Mouse (Mus musculus): ENCODE measurements at regions not wholly inside any gene's neighbourhood (a gene's known extent, or its start where the extent isn't known, plus 50 kb on each side); places are given as distances from the start of the nearest gene placed in this dataset.

DNA sequence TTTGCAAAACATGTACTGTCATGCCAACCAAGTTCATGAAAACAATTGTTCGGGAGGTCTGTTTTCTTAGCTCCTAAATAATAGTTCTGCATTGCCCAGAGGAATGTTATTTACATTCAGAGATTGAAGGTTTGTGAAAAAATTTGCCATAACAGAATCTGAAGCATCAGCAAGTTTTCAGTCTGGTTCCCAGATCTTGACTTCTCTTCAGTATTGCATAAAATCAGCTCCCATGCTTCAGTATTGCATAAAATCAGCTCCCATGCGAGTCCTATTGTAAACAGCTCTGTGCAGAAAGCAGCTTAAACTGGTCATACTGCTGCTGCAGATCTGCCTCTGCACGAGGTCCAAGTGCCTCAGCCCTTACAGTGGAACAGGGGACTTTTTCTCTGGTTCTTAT is 155.5 kb downstream of the Cxcl12 start:
- no peak overlapping the region for H3K27ac ChIP-seq (ENCODE audit: low read length)
- no peak overlapping the region for H3K4me3 ChIP-seq (ENCODE audit: low read depth, low read length)
- H3K4me2 ChIP-seq (replicated peaks; ENCODE audit: low read depth, low read length), result no peak overlapping the region
- H3K36me3 ChIP-seq (ENCODE audit: insufficient read depth, low read length), result no peaks in the 10 kb centered on the region
- 34% methylated on average over 3 of the region's 3 CpGs for WGBS
- H3K27me3 ChIP-seq (replicated peaks; ENCODE audit: insufficient read depth, low read length), result no peaks in the 10 kb centered on the region
- TF ChIP-seq EP300 (IDR thresholded peaks at IDR 0.05), result no peak
- TF ChIP-seq CTCF (IDR thresholded peaks at IDR 0.05), result no peak
- H3K9ac ChIP-seq (replicated peaks; ENCODE audit: low read depth), result no peak overlapping the region
- no peaks in the 10 kb centered on the region for H3K9me3 ChIP-seq (ENCODE audit: low read length)
- DNase-seq (ENCODE audit: low spot score), result peak; percentile 49
- no peaks in the 10 kb centered on the region for H3K4me1 ChIP-seq (ENCODE audit: insufficient read depth, low read depth, low read length)
- ATAC-seq, result no peak; the same call in 1 of the 2 replicates

DNA sequence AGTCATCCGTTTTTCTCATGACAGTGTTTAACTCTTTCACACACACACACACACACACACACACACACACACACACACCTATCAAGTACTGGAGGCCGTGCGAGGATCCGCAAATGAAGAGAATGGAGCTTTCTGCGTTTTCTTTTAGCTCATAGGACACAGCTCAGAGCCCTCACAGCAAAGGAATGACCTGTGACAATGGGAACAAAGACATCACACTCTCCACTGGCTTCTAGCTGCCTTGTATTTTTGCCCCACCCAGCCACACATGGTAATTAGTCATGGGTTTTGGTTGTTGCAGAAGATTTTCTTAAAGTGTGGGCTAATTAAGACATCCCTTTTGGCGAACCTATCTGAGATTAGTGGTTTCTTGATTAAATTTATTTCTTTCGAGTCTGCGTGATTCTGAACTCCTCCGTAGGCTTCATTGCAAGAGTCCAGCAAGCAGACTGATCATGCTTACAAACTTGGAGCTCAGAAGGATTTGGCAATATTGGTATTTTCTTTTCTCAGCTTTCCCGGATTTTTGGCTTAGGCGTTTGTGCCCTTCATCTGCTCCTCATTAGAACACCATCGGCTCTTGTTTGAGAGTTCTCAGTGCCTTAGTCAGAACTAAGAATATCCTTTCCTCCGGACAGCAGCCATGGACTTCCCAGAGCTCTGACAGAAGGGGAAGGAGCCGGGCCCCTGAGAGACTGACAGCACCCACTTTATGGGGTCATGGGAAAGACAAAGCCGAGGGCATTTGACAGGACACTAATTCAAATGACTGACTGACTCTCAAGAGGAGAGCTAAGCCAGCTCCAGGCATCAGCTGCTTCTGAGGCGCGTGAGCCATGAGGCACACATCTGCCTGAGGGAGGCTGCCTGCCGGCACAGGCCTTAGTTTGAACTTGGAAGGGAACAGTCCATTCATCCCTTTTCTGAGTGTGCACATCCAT is 158.8 kb downstream of the Cxcl12 start:
- H3K27ac ChIP-seq (ENCODE audit: low read length), result no peak overlapping the region
- H3K4me3 ChIP-seq (ENCODE audit: low read depth, low read length), result no peak overlapping the region
- H3K36me3 ChIP-seq (ENCODE audit: insufficient read depth, low read length), result no peaks in the 10 kb centered on the region
- peak; percentile 41 for ATAC-seq
- WGBS, result 65% methylated on average over 18 of the region's 18 CpGs
- peak; percentile 31 for DNase-seq (ENCODE audit: low spot score)
- no peaks in the 10 kb centered on the region for H3K9me3 ChIP-seq (ENCODE audit: low read length)
- H3K4me2 ChIP-seq (replicated peaks; ENCODE audit: low read depth, low read length), result no peak overlapping the region
- no peaks in the 10 kb centered on the region for H3K27me3 ChIP-seq (replicated peaks; ENCODE audit: insufficient read depth, low read length)
- H3K9ac ChIP-seq (replicated peaks; ENCODE audit: low read depth), result no peak overlapping the region
- TF ChIP-seq EP300 (IDR thresholded peaks at IDR 0.05) (no peak), CTCF (IDR thresholded peaks at IDR 0.05) (no peak)
- no peaks in the 10 kb centered on the region for H3K4me1 ChIP-seq (ENCODE audit: insufficient read depth, low read depth, low read length)

DNA sequence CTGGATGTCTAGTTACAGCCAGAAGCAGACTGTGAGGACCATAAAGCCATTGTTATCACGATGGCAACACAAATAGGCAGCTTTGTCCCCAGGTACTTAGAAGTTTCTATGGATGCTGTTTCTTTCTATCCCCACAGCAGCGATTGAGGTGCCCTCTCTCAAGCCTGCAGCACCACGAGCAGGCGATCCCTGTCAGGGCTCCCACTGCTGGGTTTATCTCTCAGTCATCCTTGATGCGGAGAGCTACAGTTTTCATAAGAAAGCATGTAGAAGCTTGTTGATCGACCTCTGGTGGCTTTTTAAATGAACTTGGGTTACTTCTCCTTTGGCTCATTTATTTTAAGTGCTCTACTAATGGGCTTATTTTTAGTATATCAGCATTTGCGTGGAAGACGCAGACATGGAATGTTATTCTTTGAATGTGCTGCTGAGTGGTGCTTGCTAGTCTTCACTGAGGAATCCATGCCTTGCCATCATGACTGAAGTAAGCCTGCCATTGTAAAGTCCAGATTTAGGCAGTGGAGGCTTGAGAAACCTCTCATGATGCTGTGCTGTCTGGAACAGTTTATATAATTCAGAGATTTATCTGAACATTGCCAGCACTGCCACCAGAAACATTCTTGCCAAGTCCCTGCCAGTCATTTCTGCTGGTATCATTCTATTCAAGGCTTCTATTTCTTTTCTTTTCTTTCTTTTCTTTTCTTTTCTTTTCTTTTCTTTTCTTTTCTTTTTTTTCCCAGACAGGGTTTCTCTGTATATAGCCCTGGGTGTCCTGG is 161.0 kb downstream of the Cxcl12 start:
- Histone ChIP-seq H3K4me3 (ENCODE audit: low read depth, low read length) (no peak overlapping the region), H3K9ac (replicated peaks; ENCODE audit: low read depth) (no peak overlapping the region), H3K4me2 (replicated peaks; ENCODE audit: low read depth, low read length) (no peak overlapping the region), H3K27me3 (replicated peaks; ENCODE audit: insufficient read depth, low read length) (no peaks in the 10 kb centered on the region), H3K4me1 (ENCODE audit: insufficient read depth, low read depth, low read length) (no peaks in the 10 kb centered on the region), H3K9me3 (ENCODE audit: low read length) (no peaks in the 10 kb centered on the region), H3K27ac (ENCODE audit: low read length) (no peak overlapping the region), H3K36me3 (ENCODE audit: insufficient read depth, low read length) (no peaks in the 10 kb centered on the region)
- 67% methylated on average over 8 of the region's 8 CpGs for WGBS
- TF ChIP-seq EP300 (IDR thresholded peaks at IDR 0.05), result no peak
- peak; percentile 7; the same call in 1 of the 2 replicates for TF ChIP-seq CTCF (IDR thresholded peaks at IDR 0.05)
- no peak for DNase-seq (ENCODE audit: low spot score)
- no peak for ATAC-seq

DNA sequence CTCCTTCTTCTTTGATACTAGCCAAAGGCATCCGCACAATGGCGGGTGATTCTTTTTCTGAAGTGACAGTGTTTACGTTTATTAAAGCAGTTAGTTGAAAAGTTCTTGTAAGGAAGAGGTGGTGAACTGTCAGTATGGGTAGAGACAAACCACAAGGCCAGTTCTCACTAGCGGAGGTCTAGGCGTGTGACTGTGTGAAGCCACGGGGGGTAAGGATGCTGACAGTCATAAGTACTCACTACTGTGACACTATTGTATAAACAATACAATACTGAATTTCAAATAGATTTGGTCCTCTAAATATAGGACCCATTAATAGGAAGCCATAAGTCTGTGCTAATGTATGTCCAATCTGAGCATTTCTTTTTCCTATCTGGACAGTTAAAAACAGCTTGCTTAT is 161.9 kb downstream of the Cxcl12 start:
- 64% methylated on average over 6 of the region's 6 CpGs for WGBS
- no peak overlapping the region for H3K4me3 ChIP-seq (ENCODE audit: low read depth, low read length)

DNA sequence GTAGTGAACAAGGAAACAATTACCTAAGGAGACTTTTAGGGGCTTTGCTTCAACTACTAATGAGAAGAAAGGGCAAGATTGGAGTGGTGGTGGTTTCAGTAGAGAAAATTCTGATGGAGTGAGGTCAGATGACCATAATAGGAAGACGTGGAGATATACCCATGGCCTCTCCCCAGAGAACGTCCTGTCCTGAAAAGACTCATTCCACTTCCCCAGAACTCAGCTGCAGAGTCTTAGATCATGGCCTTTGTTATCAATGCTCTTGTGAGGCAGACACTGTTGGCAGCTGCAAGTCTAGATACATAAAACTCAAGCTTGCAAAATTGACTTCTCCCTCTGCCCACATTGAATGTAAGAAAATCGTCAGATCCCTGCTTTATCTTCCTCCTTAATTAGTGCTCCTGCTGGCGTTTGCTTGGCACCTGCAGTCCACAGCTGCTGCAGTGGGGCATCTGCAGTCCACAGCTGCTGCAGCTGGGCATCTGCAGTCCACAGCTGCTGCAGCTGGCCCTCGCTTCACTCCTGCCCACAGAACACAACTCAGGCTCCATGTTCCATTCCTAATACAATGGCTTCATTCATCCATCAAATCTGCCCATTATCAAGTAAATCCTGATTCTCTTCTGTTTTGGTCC is 162.5 kb downstream of the Cxcl12 start:
- TF ChIP-seq CTCF (IDR thresholded peaks at IDR 0.05) (no peak), EP300 (IDR thresholded peaks at IDR 0.05) (0 out of 2 replicates have a peak, but pooled peaks have one; percentile 21)
- H3K4me2 ChIP-seq (replicated peaks; ENCODE audit: low read depth, low read length), result no peak overlapping the region
- H3K27me3 ChIP-seq (replicated peaks; ENCODE audit: insufficient read depth, low read length), result no peaks in the 10 kb centered on the region
- WGBS, result 39% methylated on average over 5 of the region's 5 CpGs
- ATAC-seq, result peak; percentile 57
- peak; percentile 48 for DNase-seq (ENCODE audit: low spot score)
- no peaks in the 10 kb centered on the region for H3K4me1 ChIP-seq (ENCODE audit: insufficient read depth, low read depth, low read length)
- H3K9me3 ChIP-seq (ENCODE audit: low read length), result no peaks in the 10 kb centered on the region
- no peak overlapping the region for H3K9ac ChIP-seq (replicated peaks; ENCODE audit: low read depth)
- H3K36me3 ChIP-seq (ENCODE audit: insufficient read depth, low read length), result no peaks in the 10 kb centered on the region
- H3K4me3 ChIP-seq (ENCODE audit: low read depth, low read length), result no peak overlapping the region
- no peak overlapping the region for H3K27ac ChIP-seq (ENCODE audit: low read length)

More for the DNA sequence above, 161.9 kb downstream of the Cxcl12 start:
- H3K9me3 ChIP-seq (ENCODE audit: low read length), result no peaks in the 10 kb centered on the region
- no peak for DNase-seq (ENCODE audit: low spot score)
- H3K4me1 ChIP-seq (ENCODE audit: insufficient read depth, low read depth, low read length), result no peaks in the 10 kb centered on the region
- no peak; the same call in 1 of the 2 replicates for ATAC-seq
- TF ChIP-seq EP300 (IDR thresholded peaks at IDR 0.05) (no peak), CTCF (IDR thresholded peaks at IDR 0.05) (no peak)
- H3K27me3 ChIP-seq (replicated peaks; ENCODE audit: insufficient read depth, low read length), result no peaks in the 10 kb centered on the region
- H3K27ac ChIP-seq (ENCODE audit: low read length), result no peak overlapping the region
- H3K4me2 ChIP-seq (replicated peaks; ENCODE audit: low read depth, low read length), result no peak overlapping the region
- H3K9ac ChIP-seq (replicated peaks; ENCODE audit: low read depth), result no peak overlapping the region
- H3K36me3 ChIP-seq (ENCODE audit: insufficient read depth, low read length), result no peaks in the 10 kb centered on the region

DNA sequence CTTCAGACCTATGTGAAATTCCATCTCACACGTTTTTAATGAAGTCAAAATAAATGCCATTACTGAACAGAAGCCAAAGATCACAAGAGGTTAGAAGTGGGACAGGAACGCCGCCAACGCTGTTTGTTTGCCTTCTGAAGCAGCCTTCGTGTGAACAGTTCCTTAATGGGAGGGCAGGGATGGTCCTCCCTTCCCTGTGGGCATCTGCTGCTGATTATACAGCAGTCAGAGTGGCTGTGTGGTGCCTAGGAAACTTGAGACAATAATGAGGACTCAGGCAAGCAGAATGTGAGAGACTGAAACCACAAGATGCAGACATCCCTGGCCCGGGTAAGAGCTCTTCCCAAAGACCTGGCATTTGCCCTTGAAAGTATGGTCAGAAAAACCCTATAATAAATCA is 164.3 kb downstream of the Cxcl12 start:
- 30% methylated on average over 6 of the region's 6 CpGs for WGBS
- ATAC-seq (no peak), DNase-seq (ENCODE audit: low spot score) (no peak)
- TF ChIP-seq CTCF (IDR thresholded peaks at IDR 0.05) (no peak), EP300 (IDR thresholded peaks at IDR 0.05) (no peak)
- Histone ChIP-seq H3K4me3 (ENCODE audit: low read depth, low read length) (no peak overlapping the region), H3K9me3 (ENCODE audit: low read length) (no peaks in the 10 kb centered on the region), H3K27me3 (replicated peaks; ENCODE audit: insufficient read depth, low read length) (no peaks in the 10 kb centered on the region), H3K9ac (replicated peaks; ENCODE audit: low read depth) (no peak overlapping the region), H3K4me2 (replicated peaks; ENCODE audit: low read depth, low read length) (no peak overlapping the region), H3K4me1 (ENCODE audit: insufficient read depth, low read depth, low read length) (no peaks in the 10 kb centered on the region), H3K36me3 (ENCODE audit: insufficient read depth, low read length) (no peaks in the 10 kb centered on the region), H3K27ac (ENCODE audit: low read length) (no peak overlapping the region)

Measured in lung, postnatal 0 days (tissue).